Mouse (Mus musculus) neural tube, embryonic 12.5 days (tissue): ENCODE measurements around the gene Uevld. TPM values are rescaled to one million over a fixed set of nuclear protein-coding genes. Genes with fewer than 3 reads are reported as not detected.

ENCODE experiments used
- ATAC-seq: fragments of 200-750 bp; cut with Nextera tagmentation; 2 replicates; pipeline ENCODE4 v1.8.0; 2017; ENCODE audit warnings: low read depth, mild to moderate bottlenecking, moderate TSS enrichment, moderate library complexity; ENCODE audit not compliant: low FRiP score
- H3K27ac ChIP-seq: fragments of 300-500 bp; sonication (generic); 2 replicates; pipeline ENCODE4 v1.5.1; 2016
- H3K27me3 ChIP-seq: fragments of 300-500 bp; sonication (generic); replicated peaks from 2 replicates; pipeline ENCODE4 v1.6.1; 2016; ENCODE audit warnings: mild to moderate bottlenecking
- H3K36me3 ChIP-seq: fragments of 300-500 bp; sonication (generic); 2 replicates; pipeline ENCODE4 v1.6.1; 2016; ENCODE audit warnings: mild to moderate bottlenecking
- H3K4me1 ChIP-seq: fragments of 300-500 bp; sonication (generic); 2 replicates; pipeline ENCODE4 v1.6.1; 2016
- H3K4me2 ChIP-seq: fragments of 300-500 bp; sonication (generic); replicated peaks from 2 replicates; pipeline ENCODE4 v1.6.1; 2016; ENCODE audit warnings: mild to moderate bottlenecking
- H3K4me3 ChIP-seq: fragments of 300-500 bp; sonication (generic); 2 replicates; pipeline ENCODE4 v1.5.1; 2016
- H3K9ac ChIP-seq: fragments of 300-500 bp; sonication (generic); 2 replicates; pipeline ENCODE4 v1.6.1; 2016; ENCODE audit warnings: mild to moderate bottlenecking
- H3K9me3 ChIP-seq: fragments of 300-500 bp; sonication (generic); 2 replicates; pipeline ENCODE4 v1.6.1; 2016; ENCODE audit warnings: mild to moderate bottlenecking
- WGBS: fragments of 180-500 bp; shearing (Covaris S2); methylation state at CpG from one replicate; pipeline ENCODE4 v1.1.7; 2016; 5-methylcytosine and 5-hydroxymethylcytosine counted together
- polyA plus RNA-seq: library from polyadenylated mRNA; unstranded; fragments of >200 nt; fragmentation: Nextera tagmentation; extraction: Ambion mirVana; gene quantifications from 2 replicates; pipeline ENCODE4 v1.2.1, GENCODE M21; 2016

Gene Uevld
- polyA plus RNA-seq: 7.3 and 7.9 TPM in 2 replicates

- 2% methylated on average over 51 of the region's 51 CpGs for WGBS
- Histone ChIP-seq H3K4me1 (peaks cover 10% of the 10 kb centered on the region), H3K4me3 (peak within 1 kb of the TSS; percentile 60), H3K9ac (peak within 1 kb of the TSS; percentile 62), H3K27me3 (no peaks in the 10 kb centered on the region; the same call in 1 of the 2 replicates), H3K36me3 (peaks cover 12% of the 10 kb centered on the region), H3K27ac (no peak within 1 kb of the TSS), H3K9me3 (no peaks in the 10 kb centered on the region), H3K4me2 (peak within 1 kb of the TSS; percentile 77)
- peak; percentile 93 for ATAC-seq
Observed at GRCm38 (mm10) chr7:46957831-46958691, at the start of gene Uevld. Gene Uevld, minus strand, starts transcription at chr7:46958527.

- WGBS: under 1% methylated on average over 25 of the region's 25 CpGs
- Histone ChIP-seq H3K4me2 (peak overlapping the region; percentile 72), H3K27ac (peak overlapping the region; percentile 69; the same call in 1 of the 2 replicates), H3K9ac (peak overlapping the region; percentile 69), H3K4me3 (peak overlapping the region; percentile 69), H3K27me3 (no peaks in the 10 kb centered on the region), H3K4me1 (peaks cover 35% of the 10 kb centered on the region), H3K36me3 (no peaks in the 10 kb centered on the region), H3K9me3 (no peaks in the 10 kb centered on the region)
- peak; percentile 65 for ATAC-seq
Observed at GRCm38 (mm10) chr7:47007818-47008167, 49.5 kb upstream of the Uevld start.

DNA sequence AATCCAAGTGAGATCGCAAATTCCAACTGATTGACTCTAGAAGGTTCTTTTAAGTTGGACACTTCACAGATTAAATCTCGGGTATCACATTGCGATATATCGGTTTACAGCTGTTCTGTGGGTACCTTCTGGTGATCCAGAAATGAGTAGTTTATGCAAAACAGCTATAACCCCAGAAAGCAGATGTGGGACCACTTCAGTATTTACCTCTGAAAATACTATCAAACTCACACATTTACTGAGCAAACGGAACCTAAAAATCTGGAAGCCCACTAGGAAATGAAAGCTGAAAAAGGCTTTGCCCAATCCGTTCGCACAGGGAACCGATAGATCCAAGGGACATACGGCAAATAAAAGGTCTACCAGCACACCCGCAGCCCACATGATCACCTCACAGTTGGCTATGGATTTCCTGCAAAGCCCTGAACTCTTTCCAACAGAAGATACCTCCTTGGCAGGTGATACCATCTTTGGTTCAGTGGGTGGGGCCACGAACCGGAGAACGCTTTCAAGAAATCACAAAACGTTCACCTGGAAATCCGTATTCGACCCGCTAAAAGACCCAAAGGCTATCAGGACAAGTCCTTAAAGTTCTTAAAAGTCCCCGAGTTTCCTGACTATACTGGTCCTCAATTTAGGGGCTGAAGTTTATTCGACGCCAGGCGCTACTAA lies 48.9 kb upstream of the Uevld start:
- H3K9ac ChIP-seq: peak overlapping the region; percentile 69
- ATAC-seq: no peak
- H3K27ac ChIP-seq: peak overlapping the region; percentile 69; the same call in 1 of the 2 replicates
- peak overlapping the region; percentile 69 for H3K4me3 ChIP-seq
- no peaks in the 10 kb centered on the region for H3K9me3 ChIP-seq
- no peaks in the 10 kb centered on the region for H3K36me3 ChIP-seq
- H3K4me1 ChIP-seq: peaks cover 35% of the 10 kb centered on the region
- 23% methylated on average over 21 of the region's 21 CpGs for WGBS
- H3K4me2 ChIP-seq: peak overlapping the region; percentile 72
- no peaks in the 10 kb centered on the region for H3K27me3 ChIP-seq

- Histone ChIP-seq H3K27ac (no peak overlapping the region), H3K4me3 (no peak overlapping the region), H3K27me3 (no peaks in the 10 kb centered on the region), H3K9ac (no peak overlapping the region; the same call in 1 of the 2 replicates), H3K9me3 (no peaks in the 10 kb centered on the region), H3K4me1 (peaks cover 32% of the 10 kb centered on the region), H3K4me2 (no peak overlapping the region), H3K36me3 (peaks cover 2% of the 10 kb centered on the region; the same call in 1 of the 2 replicates)
- no peak; the same call in 1 of the 2 replicates for ATAC-seq
- WGBS: 16% methylated on average over 3 of the region's 3 CpGs
Observed at GRCm38 (mm10) chr7:47003411-47004115, 45.2 kb upstream of the Uevld start.

DNA sequence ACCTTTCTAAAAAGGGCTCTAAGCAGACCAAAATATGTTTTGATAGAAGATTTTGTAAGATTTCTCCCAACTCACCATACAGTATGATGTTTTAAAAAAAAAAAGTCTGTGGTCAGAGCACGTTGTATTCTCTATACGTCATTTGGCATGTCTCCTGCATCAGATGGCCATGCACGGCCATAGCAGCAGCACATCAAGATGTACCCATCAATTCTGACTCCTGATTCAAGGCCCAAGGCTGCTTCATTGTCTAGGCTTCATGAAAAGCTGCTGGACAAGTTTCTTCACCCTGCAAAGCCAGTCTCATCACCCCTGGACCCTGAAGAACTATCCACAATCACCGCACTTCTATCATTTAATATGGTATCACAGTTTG lies 43.6 kb upstream of the Uevld start:
- Histone ChIP-seq H3K27me3 (no peaks in the 10 kb centered on the region), H3K27ac (no peak overlapping the region), H3K9me3 (no peaks in the 10 kb centered on the region), H3K9ac (no peak overlapping the region), H3K4me2 (no peak overlapping the region), H3K4me3 (no peak overlapping the region), H3K36me3 (peaks cover 18% of the 10 kb centered on the region), H3K4me1 (peaks cover 26% of the 10 kb centered on the region)
- no peak for ATAC-seq
- WGBS: 79% methylated on average over 4 of the region's 4 CpGs

DNA sequence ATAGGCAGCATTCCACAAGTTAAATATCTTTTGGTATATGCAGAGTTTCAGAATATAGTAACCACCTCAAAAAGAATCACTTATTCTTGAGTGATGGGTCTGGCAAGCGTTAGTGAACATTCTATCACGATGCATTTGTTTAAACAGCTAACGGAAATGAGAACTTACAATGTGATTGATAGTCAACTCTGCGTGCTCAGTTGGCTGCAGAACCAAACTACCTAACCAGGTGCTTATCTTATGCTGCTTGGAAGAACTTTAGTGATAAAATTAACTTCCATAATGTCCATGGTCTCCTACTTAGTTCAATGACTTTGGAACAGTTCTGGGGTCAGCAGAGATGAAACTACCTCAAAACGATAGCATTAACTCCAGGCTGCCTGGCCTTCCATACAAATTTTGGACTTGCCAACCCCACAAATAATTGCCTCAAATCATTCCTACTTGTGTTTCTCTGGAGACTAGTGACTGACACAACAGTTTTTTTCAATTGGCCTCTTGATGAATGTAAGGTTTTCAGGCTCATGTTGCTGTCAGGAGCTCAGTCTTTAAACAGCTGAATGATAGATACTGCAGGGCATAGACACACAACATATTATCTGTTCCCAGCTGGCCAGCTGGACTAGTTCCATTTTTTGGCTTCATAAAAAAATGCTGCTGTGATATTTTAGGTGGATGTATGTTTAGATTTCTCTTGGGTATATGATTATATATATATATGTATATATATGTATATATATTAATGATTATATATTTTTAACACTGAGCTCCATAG lies 43.0 kb upstream of the Uevld start:
- 86% methylated on average over 5 of the region's 5 CpGs for WGBS
- H3K27ac ChIP-seq: no peak overlapping the region

GRCm38 (mm10) chr7:47000644-47000983 lies 42.3 kb upstream of the Uevld start:
- Histone ChIP-seq H3K4me1 (peaks cover 23% of the 10 kb centered on the region; the same call in 1 of the 2 replicates), H3K27me3 (no peaks in the 10 kb centered on the region), H3K36me3 (peaks cover 28% of the 10 kb centered on the region), H3K9ac (no peak overlapping the region), H3K27ac (no peak overlapping the region), H3K4me2 (no peak overlapping the region), H3K4me3 (no peak overlapping the region), H3K9me3 (no peaks in the 10 kb centered on the region)
- ATAC-seq: 0 out of 2 replicates have a peak, but pooled peaks have one; percentile 37
- WGBS: 76% methylated on average over 3 of the region's 3 CpGs

More for the DNA sequence above, 43.0 kb upstream of the Uevld start:
- Histone ChIP-seq H3K4me3 (no peak overlapping the region), H3K4me2 (no peak overlapping the region), H3K9me3 (no peaks in the 10 kb centered on the region), H3K27me3 (no peaks in the 10 kb centered on the region), H3K9ac (no peak overlapping the region), H3K4me1 (peaks cover 23% of the 10 kb centered on the region; the same call in 1 of the 2 replicates), H3K36me3 (peaks cover 24% of the 10 kb centered on the region)
- ATAC-seq: no peak

DNA sequence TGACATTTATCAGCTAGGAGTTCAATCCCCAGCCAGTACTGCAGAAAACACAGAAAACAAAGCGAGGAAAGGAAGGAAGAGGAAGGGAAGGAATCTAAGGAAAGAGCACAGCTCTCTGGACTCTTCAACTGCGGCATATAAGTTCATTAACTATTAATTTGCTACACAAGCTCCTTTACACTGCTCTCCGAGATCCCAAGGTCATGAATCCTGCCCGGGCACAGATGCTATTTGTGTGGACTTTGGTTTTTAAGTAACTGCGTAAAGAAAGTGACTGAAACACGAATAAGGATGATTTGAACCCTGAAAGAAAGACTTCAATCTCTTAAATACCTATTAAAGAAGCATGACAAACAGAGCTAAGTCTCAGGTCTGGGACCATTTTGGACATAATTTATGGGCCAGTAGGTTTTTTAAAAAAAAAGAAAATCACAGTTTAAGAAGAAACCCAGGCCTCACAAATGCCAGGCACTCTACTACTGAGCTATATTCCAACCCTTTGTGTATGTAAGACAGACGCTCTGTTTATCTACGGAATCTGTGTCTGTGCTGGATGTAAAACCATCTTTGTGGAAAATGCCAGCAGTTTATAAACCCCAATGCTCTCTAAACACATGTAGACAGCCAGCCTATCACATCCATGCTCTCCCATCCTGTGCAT lies 41.8 kb upstream of the Uevld start:
- no peak overlapping the region for H3K9ac ChIP-seq
- 0 out of 2 replicates have a peak, but pooled peaks have one; percentile 17 for ATAC-seq
- 81% methylated on average over 8 of the region's 8 CpGs for WGBS

GRCm38 (mm10) chr7:46998942-46999341 lies 40.6 kb upstream of the Uevld start:
- peaks cover 44% of the 10 kb centered on the region for H3K36me3 ChIP-seq
- WGBS: 87% methylated on average over 2 of the region's 2 CpGs

More for the DNA sequence above, 41.8 kb upstream of the Uevld start:
- no peaks in the 10 kb centered on the region for H3K27me3 ChIP-seq
- H3K36me3 ChIP-seq: peaks cover 33% of the 10 kb centered on the region
- no peak overlapping the region for H3K4me3 ChIP-seq
- no peak overlapping the region for H3K27ac ChIP-seq
- peaks cover 23% of the 10 kb centered on the region; the same call in 1 of the 2 replicates for H3K4me1 ChIP-seq
- no peak overlapping the region for H3K4me2 ChIP-seq
- no peaks in the 10 kb centered on the region for H3K9me3 ChIP-seq

GRCm38 (mm10) chr7:46997644-46998395 lies 39.5 kb upstream of the Uevld start:
- 89% methylated on average over 21 of the region's 21 CpGs for WGBS
- no peaks in the 10 kb centered on the region for H3K9me3 ChIP-seq
- H3K27me3 ChIP-seq: no peaks in the 10 kb centered on the region
- H3K4me3 ChIP-seq: no peak overlapping the region
- no peak overlapping the region for H3K9ac ChIP-seq
- no peak for ATAC-seq
- peaks cover 53% of the 10 kb centered on the region for H3K36me3 ChIP-seq
- no peak overlapping the region for H3K27ac ChIP-seq
- H3K4me1 ChIP-seq: peaks cover 9% of the 10 kb centered on the region; the same call in 1 of the 2 replicates
- H3K4me2 ChIP-seq: no peak overlapping the region

More at GRCm38 (mm10) chr7:46998942-46999341, 40.6 kb upstream of the Uevld start:
- H3K4me1 ChIP-seq: peaks cover 19% of the 10 kb centered on the region; the same call in 1 of the 2 replicates
- H3K9ac ChIP-seq: no peak overlapping the region
- no peaks in the 10 kb centered on the region for H3K9me3 ChIP-seq
- no peak for ATAC-seq
- no peak overlapping the region for H3K27ac ChIP-seq
- no peaks in the 10 kb centered on the region for H3K27me3 ChIP-seq
- H3K4me2 ChIP-seq: no peak overlapping the region
- H3K4me3 ChIP-seq: no peak overlapping the region
